Comparison of ENCODE assay signal across 23 mouse cellular contexts in the genomic region with DNA sequence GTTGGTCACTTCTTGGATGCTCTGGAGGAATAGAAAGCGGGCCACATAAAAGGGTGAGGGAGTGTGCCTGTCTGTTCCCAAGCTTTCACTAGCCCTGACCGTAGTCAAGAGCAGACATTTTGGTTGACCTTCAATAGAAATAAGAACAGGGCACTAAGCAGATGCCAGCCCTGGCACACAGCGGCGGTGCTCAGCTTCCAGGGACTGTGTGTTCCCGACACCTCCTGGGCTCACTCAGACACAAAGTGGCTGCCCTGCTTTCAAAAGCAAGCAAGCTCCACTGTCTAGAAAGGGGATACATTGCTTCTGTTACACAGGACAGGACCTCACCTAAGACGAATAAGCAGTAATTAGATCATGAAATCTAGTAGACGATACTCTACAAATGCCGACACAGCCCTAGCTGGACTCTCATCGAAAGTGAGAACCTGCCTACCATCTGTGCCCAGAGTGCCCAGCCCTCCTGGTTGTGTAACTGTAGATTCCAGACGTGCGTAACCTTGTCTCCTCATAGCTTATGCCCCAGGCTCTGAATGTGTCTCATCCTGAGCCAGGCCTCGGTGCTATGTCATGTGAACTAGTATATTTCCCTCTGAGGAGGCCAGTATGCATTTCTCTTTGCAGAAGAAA. TPM values are rescaled to one million over a fixed set of nuclear protein-coding genes. Genes with fewer than 3 reads are reported as not detected.
DNase-seq lines count a peak whose midpoint lies in the region; ATAC-seq lines count a peak whose summit lies in the region.
"Had no signal": no experiment of that assay in that cellular context is flagged by ENCODE, and none has a peak within 500 bp of the region (broad histone marks: within the 10 kb centered on the region; RNA-seq: fewer than 3 reads in every experiment).

No protein-coding gene starts in this region.

- H3K36me3 ChIP-seq in heart, embryonic 11.5 days (ENCODE audit: control insufficient read depth, insufficient read depth, low read length): no peaks in the 10 kb centered on the region
- H3K36me3 ChIP-seq: embryonic facial prominence, embryonic 12.5 days; heart, embryonic 13.5 days; neural tube, embryonic 15.5 days; stomach, embryonic 15.5 days had no signal

- 85% methylated on average over 12 of the region's 12 CpGs for WGBS in heart, embryonic 11.5 days (ENCODE audit: insufficient replicate concordance)

- no peak for ATAC-seq in heart, embryonic 11.5 days (replicated peaks; ENCODE audit: insufficient number of reproducible peaks, low FRiP score, low TSS enrichment)
- no peak for ATAC-seq in megakaryocyte-erythroid progenitor cell, adult 5-6 weeks (replicated peaks; ENCODE audit: low FRiP score, low TSS enrichment, poor library complexity, severe bottlenecking)
- ATAC-seq: CD4-positive, CD25-positive, alpha-beta regulatory T cell, adult 4 months had no signal

- no peaks in the 10 kb centered on the region for H3K27me3 ChIP-seq in heart, embryonic 11.5 days (ENCODE audit: control insufficient read depth, insufficient read depth, low read length)
- H3K27me3 ChIP-seq: embryonic facial prominence, embryonic 12.5 days; heart, embryonic 13.5 days; megakaryocyte, embryonic 14.5 days; neural tube, embryonic 15.5 days; stomach, embryonic 15.5 days had no signal

- H3K4me1 ChIP-seq in heart, embryonic 11.5 days (ENCODE audit: control insufficient read depth, insufficient read depth, low read length): no peaks in the 10 kb centered on the region
- H3K4me1 ChIP-seq: embryonic facial prominence, embryonic 12.5 days; heart, embryonic 13.5 days; megakaryocyte, embryonic 14.5 days; neural tube, embryonic 15.5 days; stomach, embryonic 15.5 days had no signal

- no peak overlapping the region for H3K9ac ChIP-seq in heart, embryonic 11.5 days (ENCODE audit: low read depth, low read length)
- H3K9ac ChIP-seq: embryonic facial prominence, embryonic 12.5 days; heart, embryonic 13.5 days; hindbrain, embryonic 14.5 days; neural tube, embryonic 15.5 days; stomach, embryonic 15.5 days had no signal

- DNase-seq in heart, adult 18-20 months: peak; percentile 50 to 79
- peak; percentile 7 for DNase-seq in ovary, postnatal 36 days (ENCODE audit: low spot score)
- DNase-seq in ovary, adult 18-20 months (ENCODE audit: low spot score): no peak
- DNase-seq in gastrocnemius, postnatal 14 days: peak; percentile 31
- DNase-seq in heart, postnatal 36 days: peak; percentile 13 to 31
- DNase-seq: kidney, adult 2 months; kidney, postnatal 36 days; thymus, postnatal 14 days had no signal

- H3K4me2 ChIP-seq in heart, embryonic 11.5 days: no peak overlapping the region
- H3K4me2 ChIP-seq: embryonic facial prominence, embryonic 12.5 days; heart, embryonic 13.5 days; hindbrain, embryonic 14.5 days; liver, embryonic 11.5 days; neural tube, embryonic 15.5 days; stomach, embryonic 15.5 days had no signal

- intact Hi-C loops in gastrocnemius, postnatal 14 days (cut with DNase I; ENCODE audit: low total_unique reads): no loop called here
- intact Hi-C loops in heart, postnatal 36 days (cut with DNase I): no loop called here

- H3K9me3 ChIP-seq in heart, embryonic 11.5 days (replicated peaks; ENCODE audit: control insufficient read depth, low read length): no peaks in the 10 kb centered on the region
- H3K9me3 ChIP-seq: embryonic facial prominence, embryonic 12.5 days; heart, embryonic 13.5 days; neural tube, embryonic 15.5 days; stomach, embryonic 15.5 days had no signal

- H3K27ac ChIP-seq in heart, embryonic 11.5 days (ENCODE audit: low read depth, low read length): no peak overlapping the region
- H3K27ac ChIP-seq: embryonic facial prominence, embryonic 12.5 days; heart, embryonic 13.5 days; hindbrain, embryonic 14.5 days; neural tube, embryonic 15.5 days; stomach, embryonic 15.5 days had no signal

- H3K4me3 ChIP-seq in heart, embryonic 11.5 days (ENCODE audit: low read depth, low read length): no peak overlapping the region
- H3K4me3 ChIP-seq: embryonic facial prominence, embryonic 12.5 days; heart, embryonic 13.5 days; megakaryocyte, embryonic 14.5 days; neural tube, embryonic 15.5 days; stomach, embryonic 15.5 days had no signal

RNA-seq across cellular contexts. Expression of a gene that starts 37.3 kb away (rescaled TPM):
- total RNA-seq in heart, adult 18-20 months (2021): not detected
- not detected in 2 replicates for polyA plus RNA-seq in heart, embryonic 11.5 days (2014; fragmentation: Nextera tagmentation; extraction: Ambion mirVana)
- not detected for total RNA-seq in gastrocnemius, postnatal 14 days (2021)
- total RNA-seq in heart, postnatal 36 days (2021): not detected
- not detected in 2 replicates for total RNA-seq in megakaryocyte-erythroid progenitor cell, adult 5-6 weeks (2014; fragmentation: Nextera tagmentation)
- total RNA-seq in megakaryocyte-erythroid progenitor cell, adult 5-6 weeks (2017): not detected in 2 replicates
- total RNA-seq: adrenal gland, postnatal 4 days; left cerebral cortex, postnatal 14 days had no signal
- polyA plus RNA-seq: CD4-positive, CD25-positive, alpha-beta regulatory T cell, adult 4 months; cerebellum, adult 2 months; embryonic facial prominence, embryonic 12.5 days; forebrain, embryonic 11.5 days; heart, embryonic 13.5 days; hindbrain, embryonic 14.5 days; kidney, adult 2 months; liver, embryonic 11.5 days; lung, embryonic 16.5 days; neural tube, embryonic 15.5 days; stomach, embryonic 15.5 days had no signal
